Mouse (Mus musculus): ENCODE results near the gene Gm42688. TPM values are rescaled to one million over a fixed set of nuclear protein-coding genes. Genes with fewer than 3 reads are reported as not detected.

The Gm42688 gene
- total RNA-seq (2023): 11.7 to 14.2 TPM (median 12.4 TPM) in 4 replicates

DNA sequence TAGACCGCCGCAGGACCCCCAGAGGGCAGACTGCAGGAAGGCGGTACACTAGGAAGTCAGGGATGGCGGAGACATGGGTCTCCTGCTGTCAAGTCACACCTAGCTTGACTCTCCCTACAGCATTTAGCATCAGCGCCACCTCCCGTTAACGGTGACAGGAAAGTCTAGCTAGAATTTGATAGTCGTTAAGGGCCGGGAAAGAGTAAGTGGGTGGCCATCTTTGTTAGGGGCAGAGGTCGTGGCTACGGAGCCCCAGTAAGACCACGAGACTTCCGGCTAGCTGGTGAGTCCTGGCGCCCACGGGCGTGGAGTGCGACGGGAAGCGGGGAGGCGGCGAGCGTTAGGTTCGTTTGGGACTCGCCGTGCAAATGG lies at the start of gene Gm42688, which contains the start of gene Ccdc142:
Gm42688 (plus strand) TSS at position 302 of the 372 bp plus-strand sequence.
Ccdc142 (plus strand) TSS at position 286 of the 372 bp plus-strand sequence.

DNA sequence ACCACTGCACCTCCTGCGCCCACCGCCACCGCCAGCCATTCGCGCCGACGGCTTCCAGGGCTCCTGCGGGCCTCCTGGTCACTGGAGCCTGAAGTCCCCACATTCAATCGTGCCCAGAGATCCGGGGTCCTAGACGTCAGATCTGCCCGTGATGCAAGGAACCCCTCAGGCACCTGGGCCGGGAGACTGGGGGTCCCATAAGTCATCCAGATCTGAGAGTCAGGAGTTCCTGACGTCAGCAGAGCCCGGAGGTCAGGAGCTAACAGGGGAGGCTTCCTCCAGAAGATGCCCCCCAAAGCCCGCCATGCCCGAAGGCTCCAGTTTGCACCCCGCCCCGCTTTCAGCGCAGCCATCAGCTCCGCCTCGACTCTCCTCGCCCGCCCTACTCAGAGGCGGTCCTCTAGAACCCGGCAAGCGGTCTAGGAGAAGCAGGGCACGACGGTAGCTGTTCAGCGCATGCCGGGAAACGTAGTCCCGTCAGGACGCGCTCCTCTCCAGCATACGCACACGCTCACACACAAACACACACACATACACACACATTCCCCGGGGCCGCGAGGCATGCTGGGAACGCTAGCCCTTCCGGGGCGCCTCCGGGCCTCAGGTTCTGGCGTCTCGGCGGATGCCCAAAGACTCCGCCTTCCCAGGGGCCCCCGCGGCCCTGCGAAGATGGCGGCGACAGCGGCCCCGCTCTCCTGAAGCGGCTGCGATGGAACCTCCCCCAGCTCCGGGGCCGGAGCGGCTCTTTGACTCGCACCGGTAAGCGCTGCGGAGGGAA lies 47.2 kb upstream of the Gm42688 start, which contains the start of gene Aup1:
Aup1 (plus strand) TSS at position 448 of the 778 bp plus-strand sequence.

DNA sequence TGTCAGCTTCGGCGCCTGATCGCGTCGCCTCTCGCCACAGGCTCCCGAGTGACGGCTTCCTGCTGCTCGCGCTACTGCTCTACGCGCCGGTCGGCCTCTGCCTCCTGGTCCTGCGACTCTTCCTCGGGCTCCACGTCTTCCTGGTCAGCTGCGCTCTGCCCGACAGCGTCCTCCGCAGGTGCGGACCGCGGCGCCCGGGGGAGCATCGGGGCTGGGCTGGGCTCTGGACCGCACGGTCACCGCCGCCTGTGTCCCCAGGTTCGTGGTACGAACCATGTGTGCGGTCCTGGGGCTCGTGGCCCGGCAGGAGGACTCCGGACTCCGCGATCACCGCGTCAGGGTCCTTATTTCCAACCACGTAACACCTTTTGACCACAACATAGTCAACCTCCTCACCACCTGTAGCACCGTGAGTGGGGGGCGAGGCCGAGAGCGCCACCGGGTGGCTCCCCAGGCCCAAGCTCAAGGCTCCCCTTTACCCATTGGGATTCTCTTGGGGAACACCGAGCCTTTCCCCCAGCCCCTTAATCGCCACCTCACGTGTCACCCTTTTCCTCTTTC lies 46.5 kb upstream of the Gm42688 start, which contains the start of gene Htra2:
Htra2 (minus strand) TSS at position 403 of the 561 bp plus-strand sequence.

DNA sequence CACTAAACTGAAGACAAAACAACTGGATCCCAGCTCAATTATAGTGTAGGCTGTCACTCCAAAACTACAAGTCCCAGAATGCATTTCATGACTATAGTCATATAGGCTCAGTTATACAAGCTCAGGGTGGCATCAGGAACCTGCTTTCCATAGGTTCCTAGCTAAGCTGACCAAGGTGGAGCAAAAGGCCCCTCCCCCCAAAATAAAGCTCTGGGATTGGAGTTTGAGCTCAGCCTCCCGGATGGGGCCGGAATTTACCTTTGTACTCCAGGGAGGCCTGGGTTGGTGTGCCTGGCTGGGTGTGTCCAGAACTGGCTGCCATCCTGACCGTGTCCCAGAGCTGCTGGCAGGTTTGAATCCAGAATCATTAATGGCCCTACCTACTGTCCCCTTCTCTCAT lies 43.6 kb upstream of the Gm42688 start, which contains the start of gene Dqx1:
Dqx1 (plus strand) TSS at position 55 of the 400 bp plus-strand sequence.

DNA sequence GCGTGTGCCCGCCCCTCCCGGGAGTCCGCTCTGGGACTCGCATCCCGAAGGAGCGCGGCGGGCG lies 31.3 kb upstream of the Gm42688 start, which contains the start of gene Tlx2:
Tlx2 (minus strand) TSS at position 47 of the 64 bp plus-strand sequence.

DNA sequence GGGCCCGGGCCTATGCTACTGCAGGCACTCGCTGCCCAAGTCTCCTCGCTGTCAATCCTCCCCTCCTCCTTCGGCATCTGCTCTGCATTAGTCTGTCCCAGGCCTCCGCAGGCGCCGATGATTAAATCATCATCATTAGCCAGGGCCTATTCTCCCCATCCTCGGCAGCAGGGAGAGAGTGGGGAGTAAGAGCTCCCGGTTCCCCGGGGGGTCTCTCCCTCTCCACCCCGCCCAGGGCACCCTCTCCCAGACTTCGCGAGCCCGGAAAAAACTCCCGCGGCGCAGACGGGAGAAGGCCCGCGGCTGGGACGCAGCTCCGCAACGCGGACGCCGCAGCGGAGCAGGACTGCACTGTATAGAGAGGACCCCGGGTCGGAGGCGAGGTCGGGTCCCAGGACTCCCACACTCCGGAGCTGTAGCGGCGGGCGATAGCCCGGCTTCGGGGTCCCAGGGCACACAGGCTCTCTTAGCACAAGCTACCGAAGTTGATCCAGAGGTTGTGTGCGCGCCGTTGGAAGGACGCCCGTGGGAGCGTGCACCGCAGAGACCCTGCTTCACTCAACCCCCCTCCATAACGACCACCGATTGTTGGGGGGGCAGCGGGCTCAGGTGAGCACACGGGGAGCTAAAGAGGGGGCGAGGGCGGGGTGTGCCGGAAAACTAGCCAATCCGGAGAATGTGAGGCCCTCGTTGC lies 23.6 kb upstream of the Gm42688 start, which contains the start of gene Pcgf1:
Pcgf1 (plus strand) TSS at position 240 of the 694 bp plus-strand sequence.

DNA sequence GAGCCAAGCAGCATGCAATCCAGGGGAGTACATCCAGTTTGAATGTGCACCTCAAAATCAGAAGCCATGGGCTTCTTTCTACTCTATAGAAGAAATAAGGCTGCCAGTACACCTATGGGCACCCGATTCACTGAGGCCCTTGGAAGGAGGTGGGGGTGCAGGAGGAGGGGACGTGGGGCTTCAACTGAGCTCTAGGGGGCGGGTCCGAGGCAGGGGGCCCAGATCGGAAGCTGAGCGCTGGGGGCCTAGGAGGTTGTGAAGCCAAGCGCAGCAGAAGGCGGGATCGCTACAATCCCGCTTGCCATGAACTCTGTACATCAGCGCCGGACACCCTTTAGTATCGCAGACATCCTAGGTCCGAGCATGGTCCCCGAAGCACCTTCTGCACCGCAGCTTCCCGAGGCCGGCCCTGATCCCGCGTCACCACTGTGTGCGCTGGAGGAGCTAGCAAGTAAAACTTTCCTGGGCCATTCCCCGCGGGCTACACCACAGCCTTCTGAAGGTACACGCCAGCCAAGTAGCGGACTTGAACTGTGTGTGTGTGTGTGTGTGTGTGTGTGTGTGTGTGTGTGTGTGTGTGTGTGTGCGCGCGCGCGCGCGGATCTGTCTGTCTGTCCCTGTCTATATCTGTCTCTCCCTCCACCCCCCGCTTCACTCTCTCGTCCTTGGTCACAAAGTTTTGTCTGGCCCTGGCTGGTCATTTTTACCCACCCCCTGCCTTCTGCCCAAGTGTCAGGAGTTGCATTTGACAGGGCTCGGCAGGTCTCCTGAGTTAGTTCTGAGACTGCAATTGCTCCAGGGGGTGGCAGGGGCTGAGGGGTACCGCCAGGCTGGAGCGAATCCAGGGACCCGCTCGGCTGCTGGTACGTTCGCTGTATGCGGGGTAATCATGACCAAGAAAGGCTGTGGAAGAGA lies 15.0 kb upstream of the Gm42688 start, which contains the start of gene Lbx2:
Lbx2 (plus strand) TSS at position 247 of the 915 bp plus-strand sequence.

DNA sequence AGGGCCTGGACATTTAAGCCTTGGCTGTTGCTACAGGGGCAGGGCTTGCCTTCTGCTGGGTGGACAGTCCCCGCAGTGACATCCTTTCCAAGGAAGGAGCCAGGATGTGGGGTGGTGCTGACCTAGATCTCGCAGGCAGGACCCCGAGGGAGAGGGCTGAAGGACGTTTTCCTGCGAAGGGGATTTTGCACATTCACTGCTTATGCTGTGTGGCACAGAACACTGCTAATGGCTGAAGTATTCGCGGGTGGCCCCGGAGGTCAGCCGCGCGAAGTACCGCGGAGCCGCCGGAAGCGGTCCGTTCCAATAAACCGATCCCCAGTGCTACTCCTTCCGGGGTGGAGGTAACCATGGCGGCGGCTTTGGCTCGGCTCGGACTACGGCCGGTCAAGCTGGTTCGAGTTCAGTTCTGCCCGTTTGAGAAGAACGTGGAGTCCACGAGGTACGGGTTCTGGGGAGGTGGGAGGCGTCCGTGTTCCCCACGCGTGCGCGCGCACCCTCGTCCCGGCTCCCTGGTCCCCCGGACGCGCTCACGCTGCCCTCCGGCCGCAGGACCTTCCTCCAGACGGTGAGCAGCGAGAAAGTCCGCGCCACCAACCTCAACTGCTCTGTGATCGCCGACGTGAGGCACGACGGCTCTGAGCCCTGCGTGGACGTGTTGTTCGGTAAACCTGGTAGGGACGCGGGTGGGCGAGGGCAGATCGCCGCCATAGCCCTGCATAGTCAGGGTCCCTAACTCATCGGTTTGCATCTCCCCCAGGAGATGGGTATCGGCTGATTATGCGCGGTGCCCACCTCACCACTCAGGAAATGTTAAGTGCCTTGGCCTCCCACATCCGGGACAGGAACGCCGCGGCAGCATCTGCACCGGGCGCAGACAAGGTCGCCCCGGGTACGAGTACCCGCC lies 7.6 kb downstream of the Gm42688 start, which contains the start of gene Mrpl53:
Mrpl53 (plus strand) TSS at position 279 of the 907 bp plus-strand sequence.

DNA sequence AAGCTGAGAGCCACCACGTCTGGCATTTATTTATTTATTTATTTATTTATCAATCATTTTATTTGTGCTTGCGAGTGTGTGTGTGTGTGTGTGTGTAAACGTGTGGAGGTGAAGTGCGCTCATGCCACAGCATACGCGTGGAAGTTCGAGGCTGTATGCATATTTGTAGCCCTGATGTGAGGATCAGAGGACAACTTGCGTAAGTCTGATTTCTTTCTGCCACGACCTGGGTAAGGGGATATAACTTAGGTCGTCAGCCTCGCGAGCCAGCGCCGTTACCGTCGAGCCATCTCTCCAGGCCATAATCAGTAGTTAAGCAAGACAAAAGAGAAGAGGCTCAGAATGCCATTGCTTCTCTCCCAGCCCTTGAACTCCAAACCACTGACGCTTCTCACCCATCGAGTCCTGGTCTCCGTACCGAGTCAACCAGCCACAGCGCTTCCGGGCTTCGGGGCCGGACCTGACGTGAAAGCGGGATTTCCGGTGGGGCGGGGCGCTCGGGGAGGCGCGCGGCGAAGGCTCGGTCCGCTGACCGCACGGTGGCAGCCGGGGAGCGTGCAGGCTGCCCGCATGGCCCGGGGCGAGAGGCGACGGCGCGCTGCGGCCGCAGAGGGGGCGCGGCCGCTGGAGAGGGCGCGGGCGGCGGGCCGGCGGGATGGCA lies 13.7 kb downstream of the Gm42688 start, which contains the start of gene Mogs:
Mogs (plus strand) TSS at position 486 of the 661 bp plus-strand sequence.

DNA sequence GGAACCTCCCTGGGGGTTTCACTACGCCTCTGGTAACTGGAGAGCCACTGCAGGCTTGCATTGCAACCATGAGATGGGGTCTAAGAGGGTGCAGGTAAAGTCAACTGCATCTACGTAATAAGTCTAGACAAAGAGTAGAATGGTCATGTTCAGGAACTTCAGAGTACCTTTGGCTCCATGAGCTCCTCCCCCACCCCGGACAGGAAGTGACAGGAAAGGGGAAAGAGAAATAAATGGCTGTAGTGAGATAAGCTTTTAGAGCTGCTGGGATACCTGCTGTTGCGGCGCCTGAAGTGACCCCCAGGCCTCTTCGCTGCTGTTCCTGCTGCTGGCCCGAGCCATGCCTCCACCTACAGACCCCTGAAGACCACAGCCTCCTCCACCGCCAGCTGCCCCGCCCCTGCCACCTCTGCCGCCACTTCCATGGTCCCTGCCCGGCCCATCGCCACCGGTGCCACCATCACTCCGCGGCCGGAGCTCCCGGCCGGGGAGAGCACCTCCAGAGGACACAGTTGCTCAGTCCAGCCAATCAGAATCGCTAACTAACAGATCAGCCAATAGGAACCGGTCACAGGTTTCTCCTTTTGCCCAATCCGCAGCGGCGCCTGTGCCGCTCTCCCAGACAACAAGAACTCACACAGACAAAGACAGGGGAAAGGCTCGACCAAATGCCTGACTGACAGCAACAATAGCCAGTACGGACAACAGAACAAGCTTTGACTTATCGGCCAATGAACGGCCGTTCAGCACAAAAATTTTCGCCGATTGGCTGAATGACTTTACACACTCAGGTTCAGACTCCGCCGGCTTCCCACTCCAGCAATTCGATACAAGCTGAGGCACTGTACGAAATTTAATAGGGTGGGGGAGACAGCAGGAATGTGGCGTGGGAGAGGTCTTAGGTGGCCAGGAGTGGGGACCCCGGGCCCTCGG lies 19.8 kb downstream of the Gm42688 start, which contains the start of gene Wbp1:
Wbp1 (minus strand) TSS at position 630 of the 933 bp plus-strand sequence.

DNA sequence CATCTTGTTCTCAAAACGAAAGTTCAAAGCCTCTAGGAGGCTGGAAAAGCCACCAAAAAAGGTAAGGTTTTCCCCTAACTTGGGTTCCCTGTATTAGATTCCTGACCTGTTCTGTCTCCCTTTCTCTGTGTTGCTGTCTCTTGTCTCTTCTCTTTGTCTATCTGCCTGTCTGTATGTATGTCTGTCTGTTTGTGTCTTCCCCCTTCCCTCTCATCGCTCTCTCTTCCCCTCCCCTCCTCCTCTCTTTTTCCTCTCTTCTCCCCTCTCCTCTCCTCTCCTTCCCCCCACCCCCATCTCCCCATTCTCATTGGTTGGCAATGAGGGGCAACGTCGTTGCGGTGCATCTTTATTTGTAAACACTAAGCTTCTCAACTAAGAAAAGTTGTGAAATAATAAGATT lies 23.9 kb downstream of the Gm42688 start, which contains the start of gene Ino80b:
Ino80b (minus strand) TSS at position 101 of the 400 bp plus-strand sequence.

DNA sequence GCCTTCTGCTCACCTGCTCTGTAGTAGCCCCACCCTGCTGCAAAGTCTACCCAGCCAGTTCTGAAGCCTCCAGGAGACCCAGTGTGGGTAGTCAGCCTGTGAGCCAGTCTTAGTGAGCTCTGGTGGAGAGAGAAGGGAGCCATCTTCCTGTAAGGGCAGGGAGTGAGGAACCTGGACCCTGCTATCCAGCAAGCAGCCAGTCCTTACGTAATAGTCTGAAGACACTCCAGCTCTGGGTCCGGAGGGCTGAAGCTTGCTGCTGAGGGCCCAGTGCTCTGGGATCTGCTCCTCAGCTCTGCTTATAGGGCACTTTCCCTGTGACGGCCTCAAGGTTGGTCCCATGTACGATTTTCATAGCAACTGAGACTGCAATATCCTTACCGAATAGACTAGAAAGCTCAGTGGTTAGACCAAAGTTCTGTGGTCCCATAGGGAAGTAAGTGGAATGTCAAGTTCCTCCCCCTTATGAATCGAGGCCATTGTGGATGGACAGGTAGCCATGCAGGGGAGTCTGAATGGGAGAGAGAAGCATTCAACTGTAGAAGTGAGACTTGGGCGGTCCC lies 33.6 kb downstream of the Gm42688 start, which contains the start of gene Rtkn:
Rtkn (plus strand) TSS at position 513 of the 563 bp plus-strand sequence.

DNA sequence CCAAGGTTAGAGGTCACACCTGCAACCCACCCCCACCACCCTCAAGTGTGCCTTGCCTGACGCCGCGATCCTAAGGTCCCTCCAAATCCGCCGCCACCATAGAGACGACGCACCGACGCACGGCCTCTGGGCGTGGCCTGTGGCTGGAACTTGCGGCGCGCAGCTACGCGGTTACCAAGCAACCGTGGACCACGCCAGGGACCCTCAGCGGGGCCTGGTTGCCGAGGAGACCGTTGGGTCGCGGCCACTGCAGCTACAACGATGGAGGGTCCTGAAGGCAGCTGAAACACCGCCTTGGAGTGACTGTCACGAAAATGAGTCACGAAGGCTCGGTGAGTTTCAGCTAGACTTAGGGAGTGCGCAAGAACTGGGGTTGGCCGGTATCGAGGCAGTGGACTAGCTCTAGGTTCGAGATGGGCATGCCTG lies 54.9 kb downstream of the Gm42688 start, which contains the start of the genes Wdr54 and 1700003E16Rik:
Wdr54 (minus strand) TSS at position 139 of the 426 bp plus-strand sequence.
1700003E16Rik (plus strand) TSS at position 146 of the 426 bp plus-strand sequence.

Other genes starting within 250 kb of the Gm42688 start
- gene Sema4f, start 161.8 kb upstream of the Gm42688 start, total RNA-seq (2023): 0.28 to 1.8 TPM (median 0.59 TPM) in 4 replicates
- gene M1ap, start 154.7 kb upstream of the Gm42688 start, total RNA-seq (2023): 2.1 to 4.3 TPM (median 3.0 TPM) in 4 replicates
- 29.3 to 32.3 TPM (median 32.0 TPM) in 4 replicates for gene Dok1, start 68.1 kb upstream of the Gm42688 start, total RNA-seq (2023)
- gene Loxl3, start 67.4 kb upstream of the Gm42688 start, total RNA-seq (2023): 0.25 to 0.46 TPM in 2 of 4 replicates, not detected in the others
- 381 to 401 TPM (median 385 TPM) in 4 replicates for gene Aup1, start 47.1 kb upstream of the Gm42688 start, total RNA-seq (2023)
- 48.8 to 53.5 TPM (median 51.5 TPM) in 4 replicates for gene Htra2, start 46.3 kb upstream of the Gm42688 start, total RNA-seq (2023)
- gene Dqx1, start 43.8 kb upstream of the Gm42688 start, total RNA-seq (2023): 8.9 to 9.6 TPM (median 9.2 TPM) in 4 replicates
- gene Tlx2, start 31.3 kb upstream of the Gm42688 start, total RNA-seq (2023): not detected in 4 replicates
- gene Pcgf1, start 23.7 kb upstream of the Gm42688 start, total RNA-seq (2023): 21.1 to 26.0 TPM (median 23.4 TPM) in 4 replicates
- not detected in 4 replicates for gene Lbx2, start 15.2 kb upstream of the Gm42688 start, total RNA-seq (2023)
- gene Ccdc142, start within 50 bp of the Gm42688 start, total RNA-seq (2023): 10.4 to 18.5 TPM (median 13.5 TPM) in 4 replicates
- gene Mrpl53, start 7.4 kb downstream of the Gm42688 start, total RNA-seq (2023): 23.0 to 35.3 TPM (median 27.6 TPM) in 4 replicates
- gene Mogs, start 13.9 kb downstream of the Gm42688 start, total RNA-seq (2023): 27.6 to 34.5 TPM (median 31.8 TPM) in 4 replicates
- gene Wbp1, start 19.9 kb downstream of the Gm42688 start, total RNA-seq (2023): 35.5 to 52.3 TPM (median 39.5 TPM) in 4 replicates
- gene Ino80b, start 23.8 kb downstream of the Gm42688 start, total RNA-seq (2023): 28.0 to 34.1 TPM (median 31.1 TPM) in 4 replicates
- gene Rtkn, start 33.8 kb downstream of the Gm42688 start, total RNA-seq (2023): not detected in 4 replicates
- 0.56 to 0.60 TPM in 2 of 4 replicates, not detected in the others for gene Wdr54, start 54.8 kb downstream of the Gm42688 start, total RNA-seq (2023)
- gene 1700003E16Rik, start 54.8 kb downstream of the Gm42688 start, total RNA-seq (2023): not detected in 4 replicates
- gene Dctn1, start 64.3 kb downstream of the Gm42688 start, total RNA-seq (2023): 97.0 to 118 TPM (median 106 TPM) in 4 replicates
- not detected in 4 replicates for gene Slc4a5, start 118.2 kb downstream of the Gm42688 start, total RNA-seq (2023)
- 10.0 to 15.5 TPM (median 13.0 TPM) in 4 replicates for gene Mthfd2, start 224.3 kb downstream of the Gm42688 start, total RNA-seq (2023)
- 139 to 147 TPM (median 140 TPM) in 4 replicates for gene Mob1a, start 224.4 kb downstream of the Gm42688 start, total RNA-seq (2023)
- gene Bola3, start 247.5 kb downstream of the Gm42688 start, total RNA-seq (2023): 34.3 to 42.1 TPM (median 38.3 TPM) in 4 replicates

Measured in B cell, adult 62 days (primary cell).